In genomic region chr19:10038364-10038763, GRCm38 (mm10) we compare ENCODE assay signal across 13 mouse cellular contexts. TPM values are rescaled to one million over a fixed set of nuclear protein-coding genes. Genes with fewer than 3 reads are reported as not detected.
DNase-seq lines count a peak whose midpoint lies in the region; ATAC-seq and TF ChIP-seq lines count a peak whose summit lies in the region.
"Had no signal": no experiment of that assay in that cellular context is flagged by ENCODE, and none has a peak within 500 bp of the region (broad histone marks: within the 10 kb centered on the region; RNA-seq: fewer than 3 reads in every experiment).

No protein-coding gene starts in this region.

- intact Hi-C loops in heart, postnatal 36 days (cut with DNase I): loop anchor here (2.0 to 5.0 kb wide), 2 partner anchors 62 to 159 kb away; partner anchors contain the start of gene Fads2

- no peak for ATAC-seq in embryonic facial prominence, embryonic 13.5 days (ENCODE audit: insufficient number of reproducible peaks, insufficient read depth, low FRiP score, low TSS enrichment, low read depth)
- no peak for ATAC-seq in heart, postnatal 0 days (ENCODE audit: insufficient read depth, low read depth)
- no peak for ATAC-seq in limb, embryonic 12.5 days (ENCODE audit: insufficient number of reproducible peaks, insufficient read depth, low FRiP score, low TSS enrichment, low read depth)
- no peak for ATAC-seq in limb, embryonic 15.5 days (ENCODE audit: insufficient number of reproducible peaks, low FRiP score, low TSS enrichment, low read depth)
- ATAC-seq: forebrain, embryonic 13.5 days; hindbrain, embryonic 16.5 days had no signal

- H3K36me3 ChIP-seq in embryonic facial prominence, embryonic 13.5 days: peaks cover 18% of the 10 kb centered on the region
- H3K36me3 ChIP-seq in embryonic facial prominence, embryonic 10.5 days (replicated peaks): peaks cover 28% of the 10 kb centered on the region
- H3K36me3 ChIP-seq in heart, postnatal 0 days (replicated peaks; ENCODE audit: control insufficient read depth, insufficient read depth, low read length): no peaks in the 10 kb centered on the region
- peaks cover 18% of the 10 kb centered on the region; the same call in 1 of the 2 replicates for H3K36me3 ChIP-seq in limb, embryonic 12.5 days
- H3K36me3 ChIP-seq in limb, embryonic 10.5 days: peaks cover 13% of the 10 kb centered on the region; the same call in 1 of the 2 replicates
- H3K36me3 ChIP-seq in limb, embryonic 15.5 days: peaks cover 8% of the 10 kb centered on the region; the same call in 1 of the 2 replicates

- H3K27ac ChIP-seq in embryonic facial prominence, embryonic 13.5 days: peak overlapping the region; percentile 33; the same call in 1 of the 2 replicates
- no peak overlapping the region for H3K27ac ChIP-seq in embryonic facial prominence, embryonic 10.5 days (replicated peaks)
- H3K27ac ChIP-seq in heart, postnatal 0 days (ENCODE audit: low read depth): peak overlapping the region; percentile 88
- peak overlapping the region; percentile 1; the same call in 1 of the 2 replicates for H3K27ac ChIP-seq in limb, embryonic 12.5 days
- no peak overlapping the region for H3K27ac ChIP-seq in limb, embryonic 10.5 days
- H3K27ac ChIP-seq in limb, embryonic 15.5 days: peak overlapping the region; percentile 61
- H3K27ac ChIP-seq: forebrain, embryonic 13.5 days; liver, embryonic 15.5 days had no signal

- DNase-seq in embryonic facial prominence, embryonic 10.5 days (ENCODE audit: low spot score): no peak
- DNase-seq in heart, postnatal 0 days (ENCODE audit: low spot score): no peak
- DNase-seq in heart, postnatal 36 days: no peak
- no peak for DNase-seq in limb, embryonic 10.5 days (ENCODE audit: low spot score)
- DNase-seq in adrenal gland, adult (ENCODE audit: inconsistent age in 2 of 2, low spot score in 1 of 2): no peak
- DNase-seq: gastrocnemius, postnatal 36 days; right cerebral cortex, postnatal 4 days had no signal

- no peak for TF ChIP-seq CTCF in heart, postnatal 0 days (IDR thresholded peaks at IDR 0.05; ENCODE audit: low read depth)

- H3K4me3 ChIP-seq in embryonic facial prominence, embryonic 13.5 days: no peak overlapping the region
- no peak overlapping the region for H3K4me3 ChIP-seq in embryonic facial prominence, embryonic 10.5 days
- no peak overlapping the region for H3K4me3 ChIP-seq in heart, postnatal 0 days (ENCODE audit: low read depth, low read length)
- no peak overlapping the region for H3K4me3 ChIP-seq in limb, embryonic 12.5 days (replicated peaks)
- H3K4me3 ChIP-seq in limb, embryonic 10.5 days: no peak overlapping the region
- no peak overlapping the region for H3K4me3 ChIP-seq in limb, embryonic 15.5 days
- H3K4me3 ChIP-seq: forebrain, embryonic 13.5 days; liver, embryonic 15.5 days had no signal

- H3K4me2 ChIP-seq in embryonic facial prominence, embryonic 13.5 days: peak overlapping the region; percentile 9; the same call in 1 of the 2 replicates
- H3K4me2 ChIP-seq in heart, postnatal 0 days (ENCODE audit: low read depth, low read length): no peak overlapping the region
- H3K4me2 ChIP-seq in limb, embryonic 12.5 days: no peak overlapping the region
- no peak overlapping the region for H3K4me2 ChIP-seq in limb, embryonic 15.5 days
- H3K4me2 ChIP-seq: forebrain, embryonic 13.5 days; liver, embryonic 15.5 days had no signal

- H3K27me3 ChIP-seq in embryonic facial prominence, embryonic 13.5 days: no peaks in the 10 kb centered on the region; the same call in 1 of the 2 replicates
- H3K27me3 ChIP-seq in embryonic facial prominence, embryonic 10.5 days (replicated peaks; ENCODE audit: low read depth, poor library complexity, severe bottlenecking): peaks cover 36% of the 10 kb centered on the region
- H3K27me3 ChIP-seq in heart, postnatal 0 days (ENCODE audit: control insufficient read depth, insufficient read depth, low read length): no peaks in the 10 kb centered on the region
- peaks cover 9% of the 10 kb centered on the region; the same call in 1 of the 2 replicates for H3K27me3 ChIP-seq in limb, embryonic 12.5 days
- peaks cover 32% of the 10 kb centered on the region for H3K27me3 ChIP-seq in limb, embryonic 10.5 days (ENCODE audit: low read depth, poor library complexity, severe bottlenecking)
- no peaks in the 10 kb centered on the region; the same call in 1 of the 2 replicates for H3K27me3 ChIP-seq in limb, embryonic 15.5 days

- no peak overlapping the region for H3K9ac ChIP-seq in embryonic facial prominence, embryonic 13.5 days
- H3K9ac ChIP-seq in heart, postnatal 0 days (replicated peaks; ENCODE audit: low read depth, low read length): no peak overlapping the region; the same call in 1 of the 2 replicates
- no peak overlapping the region for H3K9ac ChIP-seq in limb, embryonic 12.5 days (replicated peaks)
- no peak overlapping the region for H3K9ac ChIP-seq in limb, embryonic 15.5 days
- H3K9ac ChIP-seq: forebrain, embryonic 13.5 days; liver, embryonic 15.5 days had no signal

- H3K9me3 ChIP-seq in embryonic facial prominence, embryonic 13.5 days: no peaks in the 10 kb centered on the region
- no peaks in the 10 kb centered on the region for H3K9me3 ChIP-seq in embryonic facial prominence, embryonic 10.5 days
- H3K9me3 ChIP-seq in heart, postnatal 0 days (replicated peaks; ENCODE audit: control insufficient read depth, low read length): no peaks in the 10 kb centered on the region
- no peaks in the 10 kb centered on the region for H3K9me3 ChIP-seq in limb, embryonic 12.5 days
- H3K9me3 ChIP-seq in limb, embryonic 10.5 days (replicated peaks): no peaks in the 10 kb centered on the region
- H3K9me3 ChIP-seq in limb, embryonic 15.5 days: no peaks in the 10 kb centered on the region
- H3K9me3 ChIP-seq: forebrain, embryonic 13.5 days; liver, embryonic 15.5 days had no signal

- WGBS in embryonic facial prominence, embryonic 13.5 days: 88% methylated on average over 3 of the region's 3 CpGs
- WGBS in embryonic facial prominence, embryonic 10.5 days: 88% methylated on average over 3 of the region's 3 CpGs
- WGBS in heart, postnatal 0 days: 48% methylated on average over 3 of the region's 3 CpGs
- WGBS in limb, embryonic 12.5 days: 84% methylated on average over 3 of the region's 3 CpGs
- WGBS in limb, embryonic 10.5 days: 89% methylated on average over 3 of the region's 3 CpGs
- WGBS in limb, embryonic 15.5 days: 74% methylated on average over 3 of the region's 3 CpGs

- TF ChIP-seq EP300 in heart, postnatal 0 days (IDR thresholded peaks at IDR 0.05; ENCODE audit: low read depth): no peak

- peaks cover 36% of the 10 kb centered on the region for H3K4me1 ChIP-seq in embryonic facial prominence, embryonic 13.5 days
- H3K4me1 ChIP-seq in embryonic facial prominence, embryonic 10.5 days: peaks cover 42% of the 10 kb centered on the region
- H3K4me1 ChIP-seq in heart, postnatal 0 days (ENCODE audit: control insufficient read depth, insufficient read depth): peaks cover 50% of the 10 kb centered on the region
- peaks cover 29% of the 10 kb centered on the region for H3K4me1 ChIP-seq in limb, embryonic 12.5 days (replicated peaks)
- H3K4me1 ChIP-seq in limb, embryonic 10.5 days: peaks cover 28% of the 10 kb centered on the region
- peaks cover 40% of the 10 kb centered on the region for H3K4me1 ChIP-seq in limb, embryonic 15.5 days

RNA-seq across cellular contexts. Expression of gene Fads3, which starts 3.0 kb away (rescaled TPM):
- 8.6 and 10.0 TPM in 2 replicates for polyA plus RNA-seq in embryonic facial prominence, embryonic 13.5 days (2015; fragmentation: Nextera tagmentation; extraction: Ambion mirVana)
- polyA plus RNA-seq in embryonic facial prominence, embryonic 10.5 days (2016; fragmentation: Nextera tagmentation; extraction: Ambion mirVana): 4.0 and 4.3 TPM in 2 replicates
- total RNA-seq in heart, postnatal 0 days (2014; rRNA removed; ENCODE audit: low replicate concordance): 106 and 156 TPM in 2 replicates
- polyA plus RNA-seq in heart, postnatal 0 days (2015; fragmentation: Nextera tagmentation; extraction: Ambion mirVana): 21.4 and 23.3 TPM in 2 replicates
- total RNA-seq in heart, postnatal 36 days (2021): 10 to 100 TPM; 37.8 to 39.8 TPM
- 5.8 and 5.9 TPM in 2 replicates for polyA plus RNA-seq in limb, embryonic 12.5 days (2016; fragmentation: Nextera tagmentation; extraction: Ambion mirVana)
- 2.4 and 3.2 TPM in 2 replicates for polyA plus RNA-seq in limb, embryonic 10.5 days (2016; fragmentation: Nextera tagmentation; extraction: Ambion mirVana)
- 12.7 and 17.1 TPM in 2 replicates for polyA plus RNA-seq in limb, embryonic 15.5 days (2015; fragmentation: Nextera tagmentation; extraction: Ambion mirVana)

RNA-seq across cellular contexts. Expression of gene Rab3il1, which starts 36.9 kb away (rescaled TPM):
- 42.0 and 43.3 TPM in 2 replicates for polyA plus RNA-seq in embryonic facial prominence, embryonic 13.5 days (2015; fragmentation: Nextera tagmentation; extraction: Ambion mirVana)
- polyA plus RNA-seq in embryonic facial prominence, embryonic 10.5 days (2016; fragmentation: Nextera tagmentation; extraction: Ambion mirVana): 51.7 and 57.4 TPM in 2 replicates
- 16.3 and 27.4 TPM in 2 replicates for total RNA-seq in heart, postnatal 0 days (2014; rRNA removed; ENCODE audit: low replicate concordance)
- polyA plus RNA-seq in heart, postnatal 0 days (2015; fragmentation: Nextera tagmentation; extraction: Ambion mirVana): 17.9 and 20.7 TPM in 2 replicates
- 1 to 10 TPM; 7.9 to 8.7 TPM for total RNA-seq in heart, postnatal 36 days (2021)
- polyA plus RNA-seq in limb, embryonic 12.5 days (2016; fragmentation: Nextera tagmentation; extraction: Ambion mirVana): 32.0 and 35.8 TPM in 2 replicates
- polyA plus RNA-seq in limb, embryonic 10.5 days (2016; fragmentation: Nextera tagmentation; extraction: Ambion mirVana): 39.2 and 41.5 TPM in 2 replicates
- 44.8 and 45.1 TPM in 2 replicates for polyA plus RNA-seq in limb, embryonic 15.5 days (2015; fragmentation: Nextera tagmentation; extraction: Ambion mirVana)

RNA-seq across cellular contexts. Expression of gene Best1, which starts 36.9 kb away (rescaled TPM):
- polyA plus RNA-seq in embryonic facial prominence, embryonic 13.5 days (2015; fragmentation: Nextera tagmentation; extraction: Ambion mirVana): 0.73 and 0.98 TPM in 2 replicates
- 1.6 TPM in 2 replicates for polyA plus RNA-seq in embryonic facial prominence, embryonic 10.5 days (2016; fragmentation: Nextera tagmentation; extraction: Ambion mirVana)
- total RNA-seq in heart, postnatal 0 days (2014; rRNA removed; ENCODE audit: low replicate concordance): not detected in 2 replicates
- 0.26 and 0.33 TPM in 2 replicates for polyA plus RNA-seq in heart, postnatal 0 days (2015; fragmentation: Nextera tagmentation; extraction: Ambion mirVana)
- total RNA-seq in heart, postnatal 36 days (2021): under 1 TPM; 0.11 to 0.14 TPM
- polyA plus RNA-seq in limb, embryonic 12.5 days (2016; fragmentation: Nextera tagmentation; extraction: Ambion mirVana): 2.2 and 2.3 TPM in 2 replicates
- polyA plus RNA-seq in limb, embryonic 10.5 days (2016; fragmentation: Nextera tagmentation; extraction: Ambion mirVana): 2.3 TPM in 2 replicates
- 1.9 and 2.1 TPM in 2 replicates for polyA plus RNA-seq in limb, embryonic 15.5 days (2015; fragmentation: Nextera tagmentation; extraction: Ambion mirVana)

RNA-seq across cellular contexts. Expression of gene Fth1, which starts 58.0 kb away (rescaled TPM):
- polyA plus RNA-seq in embryonic facial prominence, embryonic 13.5 days (2015; fragmentation: Nextera tagmentation; extraction: Ambion mirVana): 1,553 and 1,793 TPM in 2 replicates
- 1,291 and 1,338 TPM in 2 replicates for polyA plus RNA-seq in embryonic facial prominence, embryonic 10.5 days (2016; fragmentation: Nextera tagmentation; extraction: Ambion mirVana)
- total RNA-seq in heart, postnatal 0 days (2014; rRNA removed; ENCODE audit: low replicate concordance): 396 and 524 TPM in 2 replicates
- polyA plus RNA-seq in heart, postnatal 0 days (2015; fragmentation: Nextera tagmentation; extraction: Ambion mirVana): 3,148 and 3,286 TPM in 2 replicates
- 1,000 to 10,000 TPM; 2,889 to 3,152 TPM for total RNA-seq in heart, postnatal 36 days (2021)
- 1,334 and 1,385 TPM in 2 replicates for polyA plus RNA-seq in limb, embryonic 12.5 days (2016; fragmentation: Nextera tagmentation; extraction: Ambion mirVana)
- polyA plus RNA-seq in limb, embryonic 10.5 days (2016; fragmentation: Nextera tagmentation; extraction: Ambion mirVana): 1,175 and 1,229 TPM in 2 replicates
- polyA plus RNA-seq in limb, embryonic 15.5 days (2015; fragmentation: Nextera tagmentation; extraction: Ambion mirVana): 1,462 and 1,539 TPM in 2 replicates

Comparison
In these comparisons a context has a peak if more than half of its experiments do, and no peak if none do; other contexts are left out.
1. H3K27ac ChIP-seq: peak in embryonic facial prominence, embryonic 13.5 days (single experiment), heart, postnatal 0 days (single experiment), limb, embryonic 12.5 days (single experiment) and limb, embryonic 15.5 days (single experiment); none in embryonic facial prominence, embryonic 10.5 days (single experiment) and limb, embryonic 10.5 days (single experiment).